Mouse (Mus musculus): ENCODE results near the gene Rps6kb1. TPM values are rescaled to one million over a fixed set of nuclear protein-coding genes. Genes with fewer than 3 reads are reported as not detected.

Rps6kb1 gene
- polyA plus RNA-seq, 1 experiment from 2014 or later: 56.1 TPM

DNA sequence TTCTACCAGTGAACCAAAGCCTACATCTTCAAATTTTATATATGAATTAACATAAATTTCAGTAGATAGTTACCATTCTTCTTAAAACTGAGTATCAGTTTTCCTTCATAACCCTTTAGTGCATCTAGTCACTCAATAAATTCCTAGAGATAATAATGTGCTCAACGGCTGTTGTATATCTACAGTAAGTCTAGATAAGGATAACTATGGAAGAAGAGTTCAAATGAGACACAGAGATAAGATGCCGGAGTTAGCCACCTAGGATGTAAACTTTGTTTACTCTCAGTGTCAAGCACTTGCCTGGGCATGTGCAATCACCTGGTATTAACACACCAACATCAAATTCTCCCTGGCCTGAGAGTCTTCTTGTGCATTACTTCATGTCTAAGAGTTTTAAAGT lies 37.3 kb downstream of the Rps6kb1 start:
- no peak overlapping the region for H3K4me3 ChIP-seq (ENCODE audit: low read length)
- no peaks in the 10 kb centered on the region for H3K4me1 ChIP-seq (ENCODE audit: control insufficient read depth, insufficient read depth, low read length)
- H3K36me3 ChIP-seq (ENCODE audit: control insufficient read depth, insufficient read depth, low read length): peaks cover 77% of the 10 kb centered on the region
- H3K4me2 ChIP-seq (replicated peaks; ENCODE audit: low read depth, low read length): no peak overlapping the region
- H3K27ac ChIP-seq (ENCODE audit: low read depth, low read length): no peak overlapping the region
- WGBS: 90% methylated on average over 2 of the region's 2 CpGs
- no peaks in the 10 kb centered on the region for H3K27me3 ChIP-seq (ENCODE audit: control insufficient read depth, insufficient read depth, low read length)
- no peak overlapping the region for H3K9ac ChIP-seq (ENCODE audit: low read depth, low read length)
- ATAC-seq (ENCODE audit: low FRiP score, low TSS enrichment): no peak
- no peaks in the 10 kb centered on the region for H3K9me3 ChIP-seq (ENCODE audit: control insufficient read depth, low read length)

DNA sequence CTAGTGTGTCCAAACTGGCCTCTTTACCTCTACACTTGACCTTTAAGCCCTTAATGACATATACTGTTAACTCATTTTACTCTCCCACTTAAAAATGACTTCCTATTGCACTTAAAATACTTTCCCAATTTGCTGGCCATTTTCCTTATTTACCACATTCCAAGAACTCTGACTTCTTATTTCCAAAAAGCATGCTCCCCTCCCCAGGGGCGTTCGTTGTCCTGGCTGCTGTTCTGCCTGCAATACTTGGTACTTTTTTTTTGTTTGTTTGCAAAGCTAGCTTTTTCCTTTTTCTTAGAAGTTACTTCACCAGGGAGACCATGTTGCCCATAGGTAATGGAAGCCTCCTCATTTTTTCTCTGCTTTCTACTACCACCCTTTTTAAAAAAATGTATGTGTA lies 41.5 kb downstream of the Rps6kb1 start:
- H3K27ac ChIP-seq (ENCODE audit: low read depth, low read length): no peak overlapping the region
- H3K9ac ChIP-seq (ENCODE audit: low read depth, low read length): no peak overlapping the region
- H3K4me2 ChIP-seq (replicated peaks; ENCODE audit: low read depth, low read length): no peak overlapping the region
- no peak for ATAC-seq (ENCODE audit: low FRiP score, low TSS enrichment)
- 93% methylated on average over 2 of the region's 2 CpGs for WGBS
- no peak overlapping the region for H3K4me3 ChIP-seq (ENCODE audit: low read length)
- no peaks in the 10 kb centered on the region for H3K27me3 ChIP-seq (ENCODE audit: control insufficient read depth, insufficient read depth, low read length)
- no peaks in the 10 kb centered on the region for H3K9me3 ChIP-seq (ENCODE audit: control insufficient read depth, low read length)
- peaks cover 54% of the 10 kb centered on the region for H3K36me3 ChIP-seq (ENCODE audit: control insufficient read depth, insufficient read depth, low read length)
- no peaks in the 10 kb centered on the region for H3K4me1 ChIP-seq (ENCODE audit: control insufficient read depth, insufficient read depth, low read length)

DNA sequence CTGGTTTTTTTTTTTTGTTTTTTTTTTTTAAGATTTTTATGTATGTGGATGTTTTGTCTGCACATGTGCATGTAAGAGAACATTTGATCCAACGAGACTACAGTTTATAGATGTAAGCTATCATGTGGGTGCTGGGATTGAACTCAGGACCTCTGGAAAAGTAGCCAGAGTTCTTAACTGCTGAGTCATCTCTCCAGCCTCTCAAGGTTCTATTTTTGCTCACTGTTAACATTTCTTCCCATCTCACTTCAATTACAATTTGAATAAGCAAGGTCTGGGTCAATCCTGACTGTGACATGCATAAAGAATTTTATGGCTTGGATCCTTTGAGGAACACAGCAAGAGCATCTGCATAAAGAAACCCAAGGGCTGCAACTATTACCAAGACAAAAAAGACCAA lies 43.8 kb downstream of the Rps6kb1 start:
- 91% methylated on average over 1 of the region's 1 CpGs for WGBS
- H3K36me3 ChIP-seq (ENCODE audit: control insufficient read depth, insufficient read depth, low read length): peaks cover 50% of the 10 kb centered on the region

DNA sequence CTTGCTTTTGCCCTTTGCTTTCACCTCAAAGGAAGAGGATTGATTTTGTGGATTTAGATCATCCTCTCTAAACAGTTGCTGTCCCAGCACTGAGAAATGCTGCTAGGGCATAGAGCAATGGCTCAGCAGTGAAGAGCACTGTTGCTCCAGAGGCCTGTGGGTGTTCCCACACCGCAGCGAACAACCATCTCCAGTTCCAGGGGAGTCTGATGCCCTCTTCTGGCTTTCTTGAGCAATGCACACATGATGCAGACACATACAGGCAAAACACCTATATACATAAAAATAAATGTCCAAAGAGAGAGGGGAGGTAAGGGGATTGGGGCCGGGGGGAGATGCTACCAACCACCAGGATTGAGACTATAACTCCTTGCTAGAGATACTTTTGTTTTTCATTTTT lies 46.7 kb downstream of the Rps6kb1 start:
- H3K4me3 ChIP-seq (ENCODE audit: low read length): no peak overlapping the region
- H3K27ac ChIP-seq (ENCODE audit: low read depth, low read length): no peak overlapping the region
- H3K36me3 ChIP-seq (ENCODE audit: control insufficient read depth, insufficient read depth, low read length): peaks cover 38% of the 10 kb centered on the region
- no peak overlapping the region for H3K4me2 ChIP-seq (replicated peaks; ENCODE audit: low read depth, low read length)
- H3K9ac ChIP-seq (ENCODE audit: low read depth, low read length): no peak overlapping the region
- H3K9me3 ChIP-seq (ENCODE audit: control insufficient read depth, low read length): no peaks in the 10 kb centered on the region
- 80% methylated on average over 3 of the region's 3 CpGs for WGBS
- ATAC-seq (ENCODE audit: low FRiP score, low TSS enrichment): no peak
- no peaks in the 10 kb centered on the region for H3K27me3 ChIP-seq (ENCODE audit: control insufficient read depth, insufficient read depth, low read length)
- H3K4me1 ChIP-seq (ENCODE audit: control insufficient read depth, insufficient read depth, low read length): no peaks in the 10 kb centered on the region

More for the DNA sequence above, 43.8 kb downstream of the Rps6kb1 start:
- no peak overlapping the region for H3K4me2 ChIP-seq (replicated peaks; ENCODE audit: low read depth, low read length)
- no peak overlapping the region for H3K9ac ChIP-seq (ENCODE audit: low read depth, low read length)
- ATAC-seq (ENCODE audit: low FRiP score, low TSS enrichment): no peak
- no peaks in the 10 kb centered on the region for H3K27me3 ChIP-seq (ENCODE audit: control insufficient read depth, insufficient read depth, low read length)
- H3K9me3 ChIP-seq (ENCODE audit: control insufficient read depth, low read length): no peaks in the 10 kb centered on the region
- H3K27ac ChIP-seq (ENCODE audit: low read depth, low read length): no peak overlapping the region
- no peaks in the 10 kb centered on the region for H3K4me1 ChIP-seq (ENCODE audit: control insufficient read depth, insufficient read depth, low read length)
- H3K4me3 ChIP-seq (ENCODE audit: low read length): no peak overlapping the region

DNA sequence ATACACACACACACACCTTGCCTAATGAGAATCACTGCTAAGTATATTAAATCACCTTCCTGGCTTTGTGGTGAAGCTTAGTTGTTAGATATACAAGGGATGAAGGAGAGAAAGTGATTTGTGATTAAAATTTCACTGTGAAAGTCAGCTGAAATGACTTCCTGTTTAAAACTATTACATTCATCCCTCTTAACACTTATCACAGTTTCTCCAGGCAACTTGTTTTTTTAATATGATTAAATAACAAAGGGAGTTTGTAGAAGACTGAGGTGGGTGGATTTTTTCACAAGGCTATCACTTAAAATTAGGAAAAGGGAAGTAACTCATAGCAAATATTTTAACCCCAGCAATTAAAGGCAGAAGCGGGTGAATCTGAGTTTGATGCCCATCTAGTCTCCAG lies 47.2 kb downstream of the Rps6kb1 start:
- no peak for ATAC-seq (ENCODE audit: low FRiP score, low TSS enrichment)
- 100% methylated on average over 1 of the region's 1 CpGs for WGBS
- H3K36me3 ChIP-seq (ENCODE audit: control insufficient read depth, insufficient read depth, low read length): peaks cover 32% of the 10 kb centered on the region

DNA sequence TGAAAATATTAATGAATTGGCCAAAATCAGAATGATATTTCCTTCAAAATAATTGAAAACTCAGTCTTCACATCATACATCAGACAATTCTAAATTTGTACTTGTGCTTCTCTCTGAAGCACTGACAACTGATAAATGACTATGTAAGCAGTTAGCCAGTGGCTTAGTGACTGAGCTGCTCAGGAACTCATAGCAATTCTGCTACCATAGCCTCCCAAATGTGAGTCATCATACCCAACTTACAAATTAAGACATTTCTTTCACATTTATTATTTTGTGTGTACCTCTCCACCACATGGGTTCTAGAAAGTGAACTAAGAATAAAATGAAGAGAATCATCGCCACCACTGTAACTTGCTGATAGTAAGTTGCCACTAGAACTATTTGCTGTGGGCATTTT lies 53.8 kb downstream of the Rps6kb1 start:
- Histone ChIP-seq H3K4me2 (replicated peaks; ENCODE audit: low read depth, low read length) (no peak overlapping the region), H3K4me1 (ENCODE audit: control insufficient read depth, insufficient read depth, low read length) (peaks cover 3% of the 10 kb centered on the region; the same call in 1 of the 2 replicates), H3K27ac (ENCODE audit: low read depth, low read length) (no peak overlapping the region), H3K9ac (ENCODE audit: low read depth, low read length) (no peak overlapping the region), H3K27me3 (ENCODE audit: control insufficient read depth, insufficient read depth, low read length) (no peaks in the 10 kb centered on the region), H3K4me3 (ENCODE audit: low read length) (no peak overlapping the region), H3K36me3 (ENCODE audit: control insufficient read depth, insufficient read depth, low read length) (peaks cover 12% of the 10 kb centered on the region; the same call in 1 of the 2 replicates), H3K9me3 (ENCODE audit: control insufficient read depth, low read length) (no peaks in the 10 kb centered on the region)
- no peak for ATAC-seq (ENCODE audit: low FRiP score, low TSS enrichment)
- WGBS: 96% methylated on average over 1 of the region's 1 CpGs

More for the DNA sequence above, 47.2 kb downstream of the Rps6kb1 start:
- Histone ChIP-seq H3K4me2 (replicated peaks; ENCODE audit: low read depth, low read length) (no peak overlapping the region), H3K4me3 (ENCODE audit: low read length) (no peak overlapping the region), H3K27ac (ENCODE audit: low read depth, low read length) (no peak overlapping the region), H3K4me1 (ENCODE audit: control insufficient read depth, insufficient read depth, low read length) (no peaks in the 10 kb centered on the region), H3K27me3 (ENCODE audit: control insufficient read depth, insufficient read depth, low read length) (no peaks in the 10 kb centered on the region), H3K9me3 (ENCODE audit: control insufficient read depth, low read length) (no peaks in the 10 kb centered on the region), H3K9ac (ENCODE audit: low read depth, low read length) (no peak overlapping the region)

DNA sequence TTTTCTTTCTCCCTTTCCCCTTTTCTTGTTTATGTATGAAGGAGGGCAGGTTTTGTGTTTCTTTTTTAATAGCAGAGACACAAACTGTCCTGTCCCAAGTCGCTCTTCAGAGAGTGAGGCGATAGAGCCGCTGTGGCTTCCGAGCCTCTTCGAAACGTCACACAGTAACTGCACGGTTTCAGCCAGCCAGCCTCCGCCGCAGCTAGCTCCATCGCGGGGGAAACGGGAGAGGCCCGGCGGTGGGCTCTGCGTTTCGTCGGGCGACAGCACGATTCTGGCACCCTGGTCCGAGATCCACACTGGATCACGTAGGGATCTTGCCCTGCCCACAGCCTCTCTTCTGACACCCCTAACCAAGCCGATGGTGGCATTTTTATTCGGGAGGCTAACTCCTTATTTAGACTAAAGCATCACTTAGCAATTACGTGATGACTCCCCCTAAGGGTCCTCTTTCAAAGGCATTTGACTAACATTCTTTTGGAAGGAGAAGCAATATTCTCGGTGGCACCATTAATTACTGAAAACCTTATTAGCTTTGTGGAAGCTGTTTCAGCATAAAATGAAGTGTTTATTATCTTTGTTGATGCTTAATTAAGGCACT lies 59.6 kb downstream of the Rps6kb1 start:
- H3K36me3 ChIP-seq (ENCODE audit: control insufficient read depth, insufficient read depth, low read length): no peaks in the 10 kb centered on the region
- peak overlapping the region; percentile 82 for H3K27ac ChIP-seq (ENCODE audit: low read depth, low read length)
- peak; percentile 50 for ATAC-seq (ENCODE audit: low FRiP score, low TSS enrichment)
- WGBS: under 1% methylated on average over 25 of the region's 25 CpGs
- H3K4me3 ChIP-seq (ENCODE audit: low read length): peak overlapping the region; percentile 71
- no peaks in the 10 kb centered on the region for H3K27me3 ChIP-seq (ENCODE audit: control insufficient read depth, insufficient read depth, low read length)
- peak overlapping the region; percentile 73 for H3K4me2 ChIP-seq (replicated peaks; ENCODE audit: low read depth, low read length)
- peak overlapping the region; percentile 69 for H3K9ac ChIP-seq (ENCODE audit: low read depth, low read length)
- H3K9me3 ChIP-seq (ENCODE audit: control insufficient read depth, low read length): no peaks in the 10 kb centered on the region
- H3K4me1 ChIP-seq (ENCODE audit: control insufficient read depth, insufficient read depth, low read length): peaks cover 8% of the 10 kb centered on the region

DNA sequence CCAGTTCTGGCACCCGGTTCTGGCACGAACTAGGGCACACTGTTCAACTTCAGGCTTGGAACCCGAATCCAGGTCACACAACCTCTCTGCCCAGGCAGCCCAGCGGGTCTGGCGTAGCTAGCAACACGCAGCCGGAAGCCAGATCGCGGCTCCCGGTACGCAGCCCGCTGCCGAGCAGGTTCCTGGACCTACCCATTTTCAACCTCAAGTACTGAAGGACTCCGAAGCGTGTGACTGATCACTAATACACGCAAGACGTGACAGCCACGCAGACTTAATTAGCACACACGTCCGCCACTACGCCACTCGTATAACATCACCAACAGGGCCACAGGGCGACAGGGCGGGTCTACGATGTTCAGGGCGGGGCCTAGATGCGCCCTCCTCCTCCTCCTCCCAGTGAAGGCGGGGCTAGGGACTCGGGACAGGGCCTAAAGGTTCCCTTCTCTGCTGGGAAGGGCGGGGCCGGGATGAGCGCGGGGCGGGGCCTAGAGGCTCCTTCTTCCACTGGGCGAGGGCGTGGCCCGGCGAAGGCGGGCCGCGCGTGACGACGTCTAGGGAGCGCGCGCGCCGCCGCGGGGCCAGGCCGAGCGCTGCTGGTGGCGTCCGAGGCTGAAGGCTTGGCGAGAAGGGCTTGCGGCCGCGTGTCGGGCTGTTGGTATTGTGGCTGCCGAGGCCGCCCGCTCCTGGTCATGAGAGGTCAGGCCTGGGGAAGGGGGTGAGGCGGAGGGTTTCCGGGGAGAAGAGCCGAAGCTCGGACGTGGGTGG lies 60.3 kb downstream of the Rps6kb1 start, which contains the start of gene Rnft1:
Rnft1 (plus strand) TSS at position 557 of the 768 bp plus-strand sequence.
- ATAC-seq (ENCODE audit: low FRiP score, low TSS enrichment): peak; percentile 99
- peak within 1 kb of the TSS; percentile 69 for H3K9ac ChIP-seq (ENCODE audit: low read depth, low read length)
- peak within 1 kb of the TSS; percentile 73 for H3K4me2 ChIP-seq (replicated peaks; ENCODE audit: low read depth, low read length)
- no peaks in the 10 kb centered on the region for H3K9me3 ChIP-seq (ENCODE audit: control insufficient read depth, low read length)
- no peaks in the 10 kb centered on the region for H3K36me3 ChIP-seq (ENCODE audit: control insufficient read depth, insufficient read depth, low read length)
- H3K27me3 ChIP-seq (ENCODE audit: control insufficient read depth, insufficient read depth, low read length): no peaks in the 10 kb centered on the region
- peaks cover 8% of the 10 kb centered on the region for H3K4me1 ChIP-seq (ENCODE audit: control insufficient read depth, insufficient read depth, low read length)
- H3K4me3 ChIP-seq (ENCODE audit: low read length): peak within 1 kb of the TSS; percentile 71
- H3K27ac ChIP-seq (ENCODE audit: low read depth, low read length): peak within 1 kb of the TSS; percentile 82
- WGBS: under 1% methylated on average over 62 of the region's 68 CpGs

DNA sequence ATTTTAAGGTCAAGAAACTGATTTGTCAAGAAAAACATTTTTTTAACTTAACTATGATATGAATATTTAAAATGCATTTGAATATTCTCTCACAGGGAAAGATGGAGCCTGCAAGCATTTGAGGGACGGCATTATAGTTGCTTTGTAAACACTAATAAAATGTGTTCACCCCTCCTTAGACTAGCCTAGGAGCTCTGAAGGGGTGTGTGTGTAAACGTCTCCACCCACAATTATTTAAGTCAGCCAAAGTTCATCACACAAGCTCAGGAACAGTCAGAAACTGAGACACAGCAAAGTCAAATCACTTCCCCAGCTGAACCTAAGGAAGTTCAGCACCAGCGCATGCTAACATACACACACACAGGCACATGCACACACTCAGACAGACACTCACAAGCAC lies 71.0 kb downstream of the Rps6kb1 start:
- Histone ChIP-seq H3K27ac (ENCODE audit: low read depth, low read length) (no peak overlapping the region), H3K4me3 (ENCODE audit: low read length) (no peak overlapping the region; the same call in 1 of the 2 replicates), H3K9ac (ENCODE audit: low read depth, low read length) (no peak overlapping the region), H3K36me3 (ENCODE audit: control insufficient read depth, insufficient read depth, low read length) (no peaks in the 10 kb centered on the region), H3K4me1 (ENCODE audit: control insufficient read depth, insufficient read depth, low read length) (0 out of 2 replicates have a peak, but pooled peaks cover 5% of the 10 kb centered on the region), H3K9me3 (ENCODE audit: control insufficient read depth, low read length) (no peaks in the 10 kb centered on the region), H3K27me3 (ENCODE audit: control insufficient read depth, insufficient read depth, low read length) (no peaks in the 10 kb centered on the region), H3K4me2 (replicated peaks; ENCODE audit: low read depth, low read length) (peak overlapping the region; percentile 38)
- no peak for ATAC-seq (ENCODE audit: low FRiP score, low TSS enrichment)
- WGBS: 44% methylated on average over 3 of the region's 3 CpGs
